Mouse (Mus musculus): ENCODE measurements around the gene Pappa. TPM values are rescaled to one million over a fixed set of nuclear protein-coding genes. Genes with fewer than 3 reads are reported as not detected.

Pappa gene
- polyA plus RNA-seq, 1 experiment from 2014 or later = 0.33 TPM

- 36% methylated on average over 4 of the region's 4 CpGs for WGBS
- Histone ChIP-seq H3K4me2 (replicated peaks; ENCODE audit: low read depth) (no peak overlapping the region), H3K27ac (ENCODE audit: low read depth, low read length) (no peak overlapping the region), H3K9ac (ENCODE audit: low read depth, low read length) (no peak overlapping the region), H3K9me3 (ENCODE audit: control insufficient read depth) (no peaks in the 10 kb centered on the region), H3K4me3 (ENCODE audit: low read depth, low read length) (no peak overlapping the region), H3K27me3 (replicated peaks; ENCODE audit: control insufficient read depth, insufficient read depth, low read length) (no peaks in the 10 kb centered on the region), H3K4me1 (replicated peaks; ENCODE audit: control insufficient read depth, insufficient read depth, low read length) (no peaks in the 10 kb centered on the region), H3K36me3 (ENCODE audit: control insufficient read depth, insufficient read depth) (no peaks in the 10 kb centered on the region)
- TF ChIP-seq CTCF (IDR thresholded peaks at IDR 0.05; ENCODE audit: low read depth) = no peak
- ATAC-seq = no peak
Observed at GRCm38 (mm10) chr4:65272295-65272694, 148.3 kb downstream of the Pappa start.

DNA sequence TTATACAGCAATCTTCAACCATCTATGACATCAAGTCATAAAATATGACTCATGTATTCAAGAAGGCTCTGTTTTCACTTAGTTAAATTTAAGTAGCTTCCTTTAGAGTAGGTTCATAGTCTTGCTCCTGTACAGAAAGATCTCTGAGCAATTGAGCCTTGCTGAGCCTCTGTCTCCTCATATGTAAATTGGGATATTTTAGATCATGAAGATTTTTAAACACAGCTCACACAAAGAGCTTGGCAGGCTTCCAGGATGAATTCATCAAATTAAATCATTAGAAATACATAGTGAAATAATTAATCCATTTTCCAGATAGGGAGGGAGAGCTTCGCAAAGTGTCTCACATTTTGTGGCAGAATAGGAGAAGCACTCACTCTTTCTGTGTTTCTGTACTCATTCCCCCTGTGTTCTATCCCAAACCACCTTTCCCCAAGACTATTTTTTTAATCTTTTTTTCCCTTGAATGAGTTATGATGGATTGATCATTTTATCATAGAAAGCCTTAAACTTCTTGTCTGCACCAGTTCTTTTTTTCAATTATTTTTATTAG lies 149.4 kb downstream of the Pappa start:
- no peaks in the 10 kb centered on the region for H3K4me1 ChIP-seq (replicated peaks; ENCODE audit: control insufficient read depth, insufficient read depth, low read length)
- no peak overlapping the region for H3K9ac ChIP-seq (ENCODE audit: low read depth, low read length)
- TF ChIP-seq CTCF (IDR thresholded peaks at IDR 0.05; ENCODE audit: low read depth) = no peak
- H3K27me3 ChIP-seq (replicated peaks; ENCODE audit: control insufficient read depth, insufficient read depth, low read length) = no peaks in the 10 kb centered on the region
- H3K4me2 ChIP-seq (replicated peaks; ENCODE audit: low read depth) = no peak overlapping the region
- 89% methylated on average over 1 of the region's 1 CpGs for whole genome bisulfite sequencing
- no peak overlapping the region for H3K27ac ChIP-seq (ENCODE audit: low read depth, low read length)
- H3K36me3 ChIP-seq (ENCODE audit: control insufficient read depth, insufficient read depth) = no peaks in the 10 kb centered on the region
- H3K9me3 ChIP-seq (ENCODE audit: control insufficient read depth) = no peaks in the 10 kb centered on the region
- ATAC-seq = no peak
- no peak overlapping the region for H3K4me3 ChIP-seq (ENCODE audit: low read depth, low read length)

DNA sequence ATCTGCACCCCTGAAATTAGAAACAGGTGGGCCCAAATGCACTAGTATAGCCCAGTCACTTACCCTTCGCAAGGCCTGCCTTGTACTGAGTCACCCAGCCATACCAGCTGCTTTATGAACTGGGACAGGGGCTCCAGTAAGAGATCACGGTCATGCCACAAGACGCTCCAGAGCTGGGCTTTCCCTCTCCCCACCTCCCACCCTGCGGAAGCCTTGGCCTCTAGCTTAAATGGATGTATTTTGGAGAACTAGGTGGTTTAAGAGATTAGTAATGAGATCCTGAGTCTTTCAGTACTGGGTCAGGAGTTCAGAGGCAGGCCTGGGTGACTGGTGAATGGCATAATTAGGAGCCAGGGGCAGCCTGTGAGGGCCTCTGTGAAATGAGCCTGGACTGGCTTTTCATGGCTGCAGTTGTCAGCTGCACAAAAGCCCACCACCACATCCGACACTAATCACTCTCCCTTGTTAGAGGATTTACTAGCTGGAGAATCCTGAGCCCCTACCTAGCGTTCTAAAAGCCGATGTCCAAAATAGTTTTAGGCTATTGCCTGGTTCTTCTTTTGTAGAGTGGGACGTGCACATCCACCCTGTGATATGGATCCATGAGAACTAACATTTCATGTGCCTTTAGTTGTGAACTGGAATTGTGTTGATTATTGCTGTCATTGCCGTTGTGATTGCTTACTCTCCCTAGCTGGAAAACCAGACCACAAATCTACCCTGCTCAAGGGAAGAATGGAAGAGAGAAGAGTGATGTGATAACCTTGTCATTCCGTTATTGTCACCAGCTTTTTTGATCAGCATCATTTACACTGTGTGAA lies 154.7 kb downstream of the Pappa start:
- no peak for ATAC-seq
- H3K4me1 ChIP-seq (replicated peaks; ENCODE audit: control insufficient read depth, insufficient read depth, low read length) = no peaks in the 10 kb centered on the region

DNA sequence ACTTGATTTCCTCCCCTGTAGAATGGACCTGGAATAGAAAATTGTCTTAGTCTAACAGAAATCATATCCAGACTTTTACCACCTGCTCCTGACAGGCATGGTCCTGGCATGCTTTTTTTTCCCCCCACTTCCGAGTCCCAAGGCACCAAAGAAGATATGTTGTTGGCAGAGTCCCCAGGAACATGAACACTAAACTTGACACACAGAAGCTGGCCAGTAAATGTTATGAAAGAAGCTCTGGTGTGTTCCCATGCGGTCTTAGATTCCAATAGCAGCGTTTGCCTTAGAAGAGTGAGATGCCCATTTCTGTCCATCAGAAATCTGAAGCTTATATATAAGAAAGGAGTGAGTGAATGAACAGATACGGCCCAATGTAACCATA lies 155.3 kb downstream of the Pappa start:
- no peak overlapping the region for H3K4me3 ChIP-seq (ENCODE audit: low read depth, low read length)

More for the DNA sequence above, 154.7 kb downstream of the Pappa start:
- H3K27me3 ChIP-seq (replicated peaks; ENCODE audit: control insufficient read depth, insufficient read depth, low read length) = no peaks in the 10 kb centered on the region
- no peaks in the 10 kb centered on the region for H3K36me3 ChIP-seq (ENCODE audit: control insufficient read depth, insufficient read depth)
- H3K9me3 ChIP-seq (ENCODE audit: control insufficient read depth) = no peaks in the 10 kb centered on the region
- no peak overlapping the region for H3K4me3 ChIP-seq (ENCODE audit: low read depth, low read length)
- 81% methylated on average over 10 of the region's 10 CpGs for WGBS
- no peak overlapping the region for H3K4me2 ChIP-seq (replicated peaks; ENCODE audit: low read depth)
- no peak overlapping the region for H3K27ac ChIP-seq (ENCODE audit: low read depth, low read length)
- no peak overlapping the region for H3K9ac ChIP-seq (ENCODE audit: low read depth, low read length)
- TF ChIP-seq CTCF (IDR thresholded peaks at IDR 0.05; ENCODE audit: low read depth) = no peak

DNA sequence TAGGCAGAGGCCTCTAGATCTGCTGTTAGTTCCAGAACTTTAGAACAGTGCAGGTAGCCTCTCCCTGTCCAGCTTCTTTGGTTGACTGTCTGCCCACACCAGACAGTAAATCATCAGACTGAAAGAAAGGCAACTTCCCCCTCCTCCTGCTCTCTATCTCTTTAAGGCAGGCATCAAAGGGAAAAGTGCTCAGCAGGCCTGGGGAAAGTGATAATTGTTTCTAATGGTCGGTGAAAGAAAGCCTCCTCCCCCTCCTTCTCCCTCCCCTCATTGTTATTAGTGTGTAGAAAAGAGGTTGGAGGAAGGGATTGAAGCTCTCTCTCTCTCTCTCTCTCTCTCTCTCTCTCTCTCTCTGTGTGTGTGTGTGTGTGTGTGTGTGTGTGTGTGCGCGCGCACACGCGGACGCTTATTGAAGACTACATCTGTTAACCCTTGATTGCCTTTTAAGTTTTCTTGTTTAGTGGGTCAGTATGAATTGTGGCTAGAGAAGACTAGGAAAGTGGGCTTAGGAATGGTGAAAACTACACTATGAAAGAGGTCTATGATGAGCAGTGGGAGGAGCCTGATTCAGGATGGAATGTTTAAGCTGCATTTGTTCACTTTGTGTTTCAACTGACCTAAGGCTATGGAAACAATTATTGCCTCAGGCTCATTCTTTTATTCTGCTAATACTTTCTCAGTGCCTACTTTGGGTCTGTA lies 156.2 kb downstream of the Pappa start:
- Histone ChIP-seq H3K4me3 (ENCODE audit: low read depth, low read length) (no peak overlapping the region), H3K36me3 (ENCODE audit: control insufficient read depth, insufficient read depth) (no peaks in the 10 kb centered on the region), H3K4me1 (replicated peaks; ENCODE audit: control insufficient read depth, insufficient read depth, low read length) (no peaks in the 10 kb centered on the region), H3K9ac (ENCODE audit: low read depth, low read length) (no peak overlapping the region), H3K27ac (ENCODE audit: low read depth, low read length) (no peak overlapping the region), H3K9me3 (ENCODE audit: control insufficient read depth) (no peaks in the 10 kb centered on the region), H3K4me2 (replicated peaks; ENCODE audit: low read depth) (no peak overlapping the region), H3K27me3 (replicated peaks; ENCODE audit: control insufficient read depth, insufficient read depth, low read length) (no peaks in the 10 kb centered on the region)
- ATAC-seq = no peak
- no peak for TF ChIP-seq CTCF (IDR thresholded peaks at IDR 0.05; ENCODE audit: low read depth)
- WGBS = 21% methylated on average over 7 of the region's 7 CpGs

More for the DNA sequence above, 155.3 kb downstream of the Pappa start:
- H3K9me3 ChIP-seq (ENCODE audit: control insufficient read depth) = no peaks in the 10 kb centered on the region
- no peak overlapping the region for H3K9ac ChIP-seq (ENCODE audit: low read depth, low read length)
- H3K27me3 ChIP-seq (replicated peaks; ENCODE audit: control insufficient read depth, insufficient read depth, low read length) = no peaks in the 10 kb centered on the region
- no peak overlapping the region for H3K27ac ChIP-seq (ENCODE audit: low read depth, low read length)
- H3K4me1 ChIP-seq (replicated peaks; ENCODE audit: control insufficient read depth, insufficient read depth, low read length) = no peaks in the 10 kb centered on the region
- TF ChIP-seq CTCF (IDR thresholded peaks at IDR 0.05; ENCODE audit: low read depth) = no peak
- WGBS = 76% methylated on average over 4 of the region's 4 CpGs
- no peak overlapping the region for H3K4me2 ChIP-seq (replicated peaks; ENCODE audit: low read depth)
- ATAC-seq = no peak
- no peaks in the 10 kb centered on the region for H3K36me3 ChIP-seq (ENCODE audit: control insufficient read depth, insufficient read depth)

- no peaks in the 10 kb centered on the region for H3K4me1 ChIP-seq (replicated peaks; ENCODE audit: control insufficient read depth, insufficient read depth, low read length)
- no peaks in the 10 kb centered on the region for H3K27me3 ChIP-seq (replicated peaks; ENCODE audit: control insufficient read depth, insufficient read depth, low read length)
- no peak for TF ChIP-seq CTCF (IDR thresholded peaks at IDR 0.05; ENCODE audit: low read depth)
- no peak overlapping the region for H3K4me2 ChIP-seq (replicated peaks; ENCODE audit: low read depth)
- H3K36me3 ChIP-seq (ENCODE audit: control insufficient read depth, insufficient read depth) = no peaks in the 10 kb centered on the region
- H3K4me3 ChIP-seq (ENCODE audit: low read depth, low read length) = no peak overlapping the region
- ATAC-seq = no peak
- H3K9ac ChIP-seq (ENCODE audit: low read depth, low read length) = no peak overlapping the region
- no peak overlapping the region for H3K27ac ChIP-seq (ENCODE audit: low read depth, low read length)
- H3K9me3 ChIP-seq (ENCODE audit: control insufficient read depth) = no peaks in the 10 kb centered on the region
Observed at GRCm38 (mm10) chr4:65280888-65281287, 156.9 kb downstream of the Pappa start.

Measured in intestine, postnatal 0 days (tissue).